Comparison of ENCODE assay signal across 22 mouse cellular contexts in genomic region chr1:39300676-39301075, GRCm38 (mm10).
DNase-seq lines count a peak whose midpoint lies in the region; ATAC-seq lines count a peak whose summit lies in the region.
"Had no signal": no experiment of that assay in that cellular context is flagged by ENCODE, and none has a peak within 500 bp of the region (broad histone marks: within the 10 kb centered on the region; RNA-seq: fewer than 3 reads in every experiment).

No protein-coding gene starts in this region.

- DNase-seq in frontal cortex, adult 2 months (ENCODE audit: extremely low spot score in 1 of 2, low spot score in 1 of 2): no peak
- peak; percentile 64 for DNase-seq in adrenal gland, adult 8-10 months
- peak; percentile 40 for DNase-seq in adrenal gland, postnatal 25 days
- DNase-seq in cerebellum, adult 11-12 months: no peak
- DNase-seq in thymus, postnatal 0 days (ENCODE audit: low spot score): no peak
- DNase-seq: B cell, adult 2 months; cerebellum, adult 18-20 months; cerebellum, adult 9-10 months; cerebellum, postnatal 14 days; forebrain, postnatal 0 days; gastrocnemius, postnatal 10 days; gastrocnemius, postnatal 36 days; heart, adult 2 months; heart, postnatal 14 days; heart, postnatal 4 days; kidney, adult 18-20 months had no signal

- peak; percentile 9; the same call in 1 of the 2 replicates for ATAC-seq in frontal cortex, adult (ENCODE audit: low TSS enrichment)
- ATAC-seq: forebrain, embryonic 14.5 days; forebrain, postnatal 0 days; hindbrain, postnatal 0 days; inflammation-experienced regulatory T-cells, adult 6 months; intestine, embryonic 16.5 days; Patski had no signal

Comparison
In these comparisons a context has a peak if more than half of its experiments do, and no peak if none do; other contexts are left out.
1. DNase-seq: peak in adrenal gland, adult 8-10 months (single experiment) and adrenal gland, postnatal 25 days (single experiment); none in frontal cortex, adult 2 months (0 of 2), cerebellum, adult 11-12 months (single experiment) and thymus, postnatal 0 days (single experiment).